Mouse (Mus musculus): ENCODE measurements at regions not wholly inside any gene's neighbourhood (a gene's known extent, or its start where the extent isn't known, plus 50 kb on each side); places are given as distances from the start of the nearest gene placed in this dataset.
"Not testable (repeated sequence)": the region's sequence is repeated elsewhere in the genome, so short reads cannot be mapped to it uniquely, and the experiment has no call there.

GRCm38 (mm10) chr10:9462361-9462760 is 212.6 kb downstream of the Samd5 start:
- DNase-seq (ENCODE audit: low read depth, low spot score), result peak; percentile 67

GRCm38 (mm10) chr10:9459145-9459544 is 215.9 kb downstream of the Samd5 start:
- no peak for DNase-seq (ENCODE audit: low read depth, low spot score)

GRCm38 (mm10) chr10:9458466-9458865 is 216.5 kb downstream of the Samd5 start:
- no peak for DNase-seq (ENCODE audit: low read depth, low spot score)

GRCm38 (mm10) chr10:9457222-9457621 is 217.8 kb downstream of the Samd5 start:
- no peak for DNase-seq (ENCODE audit: low read depth, low spot score)

- DNase-seq (ENCODE audit: low read depth, low spot score), result no peak
These were observed 235.9 kb downstream of the Samd5 start for GRCm38 (mm10) chr10:9439072-9439471.

- DNase-seq (ENCODE audit: low read depth, low spot score), result no peak
These were observed 236.6 kb downstream of the Samd5 start for GRCm38 (mm10) chr10:9438366-9438765.

GRCm38 (mm10) chr10:9429085-9429484 is 245.9 kb downstream of the Samd5 start:
- no peak for DNase-seq (ENCODE audit: low read depth, low spot score)

- DNase-seq (ENCODE audit: low read depth, low spot score), result no peak
These were observed 254.3 kb downstream of the Samd5 start for GRCm38 (mm10) chr10:9420741-9421140.

- DNase-seq (ENCODE audit: low read depth, low spot score), result no peak
These were observed 258.3 kb downstream of the Samd5 start for GRCm38 (mm10) chr10:9416685-9417084.

GRCm38 (mm10) chr10:9406101-9406500 is 268.9 kb downstream of the Samd5 start:
- DNase-seq (ENCODE audit: low read depth, low spot score), result no peak

- DNase-seq (ENCODE audit: low read depth, low spot score), result no peak
These were observed 269.6 kb downstream of the Samd5 start for GRCm38 (mm10) chr10:9405417-9405816.

- no peak for DNase-seq (ENCODE audit: low read depth, low spot score)
These were observed 270.0 kb downstream of the Samd5 start for GRCm38 (mm10) chr10:9404963-9405362.

- no peak for DNase-seq (ENCODE audit: low read depth, low spot score)
These were observed 273.9 kb downstream of the Samd5 start for GRCm38 (mm10) chr10:9400911-9401617.

GRCm38 (mm10) chr10:9377440-9378101 is 297.4 kb downstream of the Samd5 start:
- DNase-seq (ENCODE audit: low read depth, low spot score), result no peak

- DNase-seq (ENCODE audit: low read depth, low spot score), result no peak
These were observed 312.6 kb downstream of the Samd5 start for GRCm38 (mm10) chr10:9362306-9362865.

- DNase-seq (ENCODE audit: low read depth, low spot score), result no peak
These were observed 336.7 kb downstream of the Samd5 start for GRCm38 (mm10) chr10:9338207-9338801.

GRCm38 (mm10) chr10:9334245-9334845 is 340.7 kb downstream of the Samd5 start:
- no peak for DNase-seq (ENCODE audit: low read depth, low spot score)

- DNase-seq (ENCODE audit: low read depth, low spot score), result no peak
These were observed 343.3 kb downstream of the Samd5 start for GRCm38 (mm10) chr10:9331694-9332093.

GRCm38 (mm10) chr10:9328324-9328723 is 346.7 kb downstream of the Samd5 start:
- no peak for DNase-seq (ENCODE audit: low read depth, low spot score)

- not testable (repeated sequence) for DNase-seq (ENCODE audit: low read depth, low spot score)
These were observed 347.1 kb downstream of the Samd5 start for GRCm38 (mm10) chr10:9327881-9328280.

GRCm38 (mm10) chr10:9312326-9312725 is 362.7 kb downstream of the Samd5 start:
- DNase-seq (ENCODE audit: low read depth, low spot score), result no peak

GRCm38 (mm10) chr10:9310346-9310745 is 364.7 kb downstream of the Samd5 start:
- DNase-seq (ENCODE audit: low read depth, low spot score), result no peak

Measured in telencephalon, adult 2 months (tissue).